Mouse (Mus musculus) MEL (cell line): ENCODE results near the gene Gm11985. TPM values are rescaled to one million over a fixed set of nuclear protein-coding genes. Genes with fewer than 3 reads are reported as not detected.

Experiments used
- DNase-seq: peaks from one replicate; pipeline ENCODE4 v3.0.0; 2011; ENCODE audit warnings: low read depth, low spot score
- H3K27ac ChIP-seq: 2 replicates; pipeline ENCODE4 v1.5.1; 2012; ENCODE audit warnings: low read depth, mild to moderate bottlenecking, control low read depth, low read length, moderate library complexity; ENCODE audit not compliant: control insufficient read depth
- H3K27me3 ChIP-seq, 2 experiments: fragments of 150-350 bp in 1 of 2; sonication (generic) in 1 of 2; 2 replicates each; pipeline ENCODE4 v1.6.1; 2012; ENCODE audit warnings: low read length in 2 of 2, mild to moderate bottlenecking in 2 of 2, improper control_type of control experiment in 1 of 2, moderate library complexity in 1 of 2; ENCODE audit not compliant: insufficient read depth in 2 of 2, control insufficient read depth in 1 of 2
- H3K36me3 ChIP-seq, 2 experiments: 2 replicates each; pipeline ENCODE4 v1.6.1; 2012 to 2014; ENCODE audit warnings: low read length in 2 of 2, improper control_type of control experiment in 1 of 2, inconsistent platforms in 1 of 2, mild to moderate bottlenecking in 1 of 2; ENCODE audit not compliant: insufficient read depth in 2 of 2, control insufficient read depth in 1 of 2
- H3K4me1 ChIP-seq, 2 experiments: fragments of 150-350 bp in 1 of 2; sonication (generic) in 1 of 2; 2 replicates each; pipeline ENCODE4 v1.6.1; 2012; ENCODE audit warnings: low read length in 2 of 2, improper control_type of control experiment in 1 of 2, mild to moderate bottlenecking in 1 of 2; ENCODE audit not compliant: insufficient read depth in 2 of 2, control insufficient read depth in 1 of 2
- H3K4me3 ChIP-seq, 2 experiments: fragments of 150-350 bp in 1 of 2; sonication (generic) in 1 of 2; 2 replicates each; pipeline ENCODE4 v1.5.1; 2012; ENCODE audit warnings: low read depth in 2 of 2, low read length in 2 of 2, mild to moderate bottlenecking in 2 of 2, moderate library complexity in 2 of 2, control low read depth in 1 of 2, improper control_type of control experiment in 1 of 2; ENCODE audit not compliant: control insufficient read depth in 1 of 2, insufficient read depth in 1 of 2
- H3K79me2 ChIP-seq: 2 replicates; pipeline ENCODE4 v1.6.1; 2012; ENCODE audit warnings: mild to moderate bottlenecking, low read length, moderate library complexity; ENCODE audit not compliant: control insufficient read depth, poor library complexity, insufficient read depth
- H3K9ac ChIP-seq: 2 replicates; pipeline ENCODE4 v1.6.1; 2012; ENCODE audit warnings: low read depth, mild to moderate bottlenecking, control low read depth, low read length, moderate library complexity; ENCODE audit not compliant: control insufficient read depth, poor library complexity, severe bottlenecking
- H3K9me3 ChIP-seq: fragments of 150-350 bp; sonication (generic); replicated peaks from 2 replicates; pipeline ENCODE4 v1.6.1; 2012; ENCODE audit warnings: mild to moderate bottlenecking, low read length, improper control_type of control experiment, moderate library complexity; ENCODE audit not compliant: insufficient read depth
- CTCF ChIP-seq, 3 experiments: IDR thresholded peaks in 2 of 3; conservative IDR thresholded peaks in 1 of 3; 2 replicates each; pipeline ENCODE4 v1.5.1; 2011 to 2012; ENCODE audit warnings: low read length in 3 of 3, low read depth in 2 of 3, mild to moderate bottlenecking in 2 of 3, improper control_type of control experiment in 1 of 3, inconsistent platforms in 1 of 3, mixed read lengths in 1 of 3, moderate library complexity in 1 of 3; ENCODE audit not compliant: control insufficient read depth in 1 of 3, insufficient read depth in 1 of 3, poor library complexity in 1 of 3, severe bottlenecking in 1 of 3
- ETS1 ChIP-seq: IDR thresholded peaks from 2 replicates; pipeline ENCODE4 v1.6.1; 2012; ENCODE audit warnings: low read depth, mild to moderate bottlenecking, inconsistent platforms, low read length, improper control_type of control experiment, moderate library complexity
- GATA1 ChIP-seq: IDR thresholded peaks from 2 replicates; pipeline ENCODE4 v1.6.1; 2011; ENCODE audit warnings: low read depth, low read length, improper control_type of control experiment
- JUND ChIP-seq: IDR thresholded peaks from 2 replicates; pipeline ENCODE4 v1.6.1; 2011; ENCODE audit warnings: low read depth, mild to moderate bottlenecking, improper control_type of control experiment, low read length
- KAT2A ChIP-seq: conservative IDR thresholded peaks from 2 replicates; pipeline ENCODE4 v1.6.1; 2012; ENCODE audit warnings: low read depth, low read length, improper control_type of control experiment, inconsistent platforms
- MAFK ChIP-seq: IDR thresholded peaks from 2 replicates; pipeline ENCODE4 v1.6.1; 2011; ENCODE audit warnings: low read depth, mild to moderate bottlenecking, low read length, improper control_type of control experiment, borderline replicate concordance
- MYC ChIP-seq: IDR thresholded peaks from 2 replicates; pipeline ENCODE4 v1.6.1; 2011; ENCODE audit warnings: low read depth, mild to moderate bottlenecking, low read length, improper control_type of control experiment, moderate library complexity
- NRF1 ChIP-seq: IDR thresholded peaks from 2 replicates; pipeline ENCODE4 v1.6.1; 2014; ENCODE audit warnings: low read depth, mild to moderate bottlenecking, inconsistent platforms, low read length, improper control_type of control experiment, moderate library complexity; ENCODE audit not compliant: poor library complexity, insufficient read depth, severe bottlenecking
- POLR2AphosphoS2 ChIP-seq: IDR thresholded peaks from 2 replicates; pipeline ENCODE4 v1.6.1; 2011; ENCODE audit warnings: low read length, improper control_type of control experiment
- RAD21 ChIP-seq: IDR thresholded peaks from 2 replicates; pipeline ENCODE4 v1.6.1; 2011; ENCODE audit warnings: mild to moderate bottlenecking, low read depth, low read length, improper control_type of control experiment
- RCOR1 ChIP-seq: IDR thresholded peaks from 2 replicates; pipeline ENCODE4 v1.6.1; 2012; ENCODE audit warnings: low read depth, mild to moderate bottlenecking, inconsistent platforms, low read length, improper control_type of control experiment
- SMC3 ChIP-seq: IDR thresholded peaks from 2 replicates; pipeline ENCODE4 v1.6.1; 2011; ENCODE audit warnings: low read depth, low read length, improper control_type of control experiment
- UBTF ChIP-seq: IDR thresholded peaks from 2 replicates; pipeline ENCODE4 v1.6.1; 2012; ENCODE audit warnings: low read depth, mild to moderate bottlenecking, inconsistent platforms, low read length, improper control_type of control experiment, moderate library complexity, borderline replicate concordance; ENCODE audit not compliant: insufficient read depth
- USF1 ChIP-seq: IDR thresholded peaks from 2 replicates; pipeline ENCODE4 v1.6.1; 2014; ENCODE audit warnings: low read depth, mild to moderate bottlenecking, inconsistent platforms, low read length, improper control_type of control experiment, moderate library complexity
- ZC3H11A ChIP-seq: IDR thresholded peaks from 2 replicates; pipeline ENCODE4 v1.6.1; 2012; ENCODE audit warnings: low read depth, mild to moderate bottlenecking, inconsistent platforms, low read length, improper control_type of control experiment
- ZKSCAN1 ChIP-seq: IDR thresholded peaks from 2 replicates; pipeline ENCODE4 v1.6.1; 2012; ENCODE audit warnings: low read depth, mild to moderate bottlenecking, inconsistent platforms, low read length, improper control_type of control experiment, moderate library complexity
- ZNF384 ChIP-seq: IDR thresholded peaks from 2 replicates; pipeline ENCODE4 v1.6.1; 2012; ENCODE audit warnings: low read depth, mild to moderate bottlenecking, inconsistent platforms, low read length, improper control_type of control experiment
- polyA plus RNA-seq, 2 experiments: library from polyadenylated mRNA; stranded (reverse) in 1 of 2; unstranded in 1 of 2; fragments of >175 nt in 1 of 2; fragments of >200 nt in 1 of 2; gene quantifications; 2 replicates each; pipeline versions ENCODE4 v1.2.1 to v1.2.4; 2012; ENCODE audit warnings: low replicate concordance in 2 of 2, low read depth in 1 of 2; ENCODE audit not compliant: insufficient read length in 2 of 2, insufficient read depth in 1 of 2, missing spikeins in 1 of 2
- total RNA-seq: library from RNA; depleted of rRNA; stranded (reverse); fragments of 300-350 nt; gene quantifications from 2 replicates; pipeline ENCODE4 v1.2.3, GENCODE M21; 2012

Gene Gm11985
- total and polyA plus RNA-seq, 3 experiments = not detected

DNA sequence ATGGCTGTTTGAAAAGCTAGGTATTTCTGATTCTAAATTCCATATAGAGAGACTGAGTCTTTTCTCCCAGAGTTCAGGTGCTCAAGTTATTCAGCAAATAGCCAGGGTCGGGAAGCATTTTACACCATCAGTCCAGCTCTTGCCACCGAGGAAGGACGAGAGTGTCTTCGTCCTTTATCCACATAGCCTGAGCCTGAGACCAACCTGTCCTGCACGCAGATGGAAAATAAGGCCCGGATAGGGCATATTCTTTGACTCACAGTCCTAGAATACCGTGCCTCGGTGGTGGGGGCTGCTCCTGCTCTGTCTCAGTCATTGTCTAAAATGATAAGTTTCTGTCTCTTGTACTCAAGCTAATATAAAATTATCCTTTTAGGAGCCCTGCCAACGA lies 12.0 kb upstream of the Gm11985 start:
- no peaks in the 10 kb centered on the region for H3K9me3 ChIP-seq
- no peaks in the 10 kb centered on the region for H3K36me3 ChIP-seq
- TF ChIP-seq ZNF384 = no peak
- no peak for TF ChIP-seq KAT2A
- no peak for TF ChIP-seq NRF1
- H3K79me2 ChIP-seq = no peaks in the 10 kb centered on the region
- H3K4me1 ChIP-seq = no peaks in the 10 kb centered on the region
- no peak overlapping the region for H3K4me3 ChIP-seq
- H3K27ac ChIP-seq = no peak overlapping the region
- H3K27me3 ChIP-seq = no peaks in the 10 kb centered on the region
- DNase-seq = no peak
- H3K9ac ChIP-seq = no peak overlapping the region

DNA sequence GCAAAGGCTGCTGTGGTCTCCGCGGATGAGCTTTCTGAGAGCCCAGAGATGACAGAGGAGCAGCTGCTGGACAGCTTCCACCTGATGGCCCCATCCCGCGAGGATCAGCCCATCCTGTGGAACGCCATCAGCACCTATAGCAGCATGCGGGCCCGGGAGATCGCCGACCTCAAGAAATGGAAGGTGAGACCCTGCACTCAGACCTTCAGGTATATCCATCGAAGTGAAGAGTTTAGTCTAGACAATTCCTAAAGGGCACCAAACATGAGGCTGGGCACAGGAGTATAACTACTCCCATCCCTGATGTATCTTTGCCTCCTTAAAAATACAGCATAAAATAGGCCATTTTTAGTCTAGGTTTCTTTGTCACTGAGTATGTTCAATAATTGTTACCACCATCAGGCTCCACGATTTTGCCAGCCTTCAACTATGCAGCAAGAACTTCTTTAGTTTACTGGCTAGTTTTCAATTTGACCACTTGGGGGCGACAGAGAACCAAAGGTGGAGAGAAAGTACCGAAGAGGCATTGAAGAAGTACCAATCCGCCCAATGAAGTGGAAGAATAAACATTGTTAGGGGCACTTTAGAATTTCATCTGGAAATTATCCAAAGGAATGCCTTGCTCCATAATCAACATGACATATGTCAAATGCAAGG lies 11.5 kb upstream of the Gm11985 start:
- DNase-seq = peak; percentile 55
- Histone ChIP-seq H3K36me3 (no peaks in the 10 kb centered on the region), H3K27ac (no peak overlapping the region), H3K9ac (no peak overlapping the region), H3K4me3 (no peak overlapping the region), H3K79me2 (no peaks in the 10 kb centered on the region), H3K9me3 (no peaks in the 10 kb centered on the region), H3K27me3 (no peaks in the 10 kb centered on the region), H3K4me1 (no peaks in the 10 kb centered on the region)
- TF ChIP-seq MYC = no peak
- TF ChIP-seq MAFK = no peak
- peak; percentile 56 for TF ChIP-seq SMC3
- TF ChIP-seq JUND = no peak
- peak; percentile 35 to 66 (median 51); a peak in 5 of 6 replicates for TF ChIP-seq CTCF (IDR thresholded peaks at IDR 0.05 in 2 of 3, conservative IDR thresholded peaks at IDR 0.05 in 1 of 3; ENCODE audit: control insufficient read depth in 1 of 3, insufficient read depth in 1 of 3, low read depth in 2 of 3, low read length in 3 of 3, poor library complexity in 1 of 3, severe bottlenecking in 1 of 3)
- peak; percentile 69 for TF ChIP-seq RAD21
- no peak for TF ChIP-seq RCOR1
- peak; percentile 21; the same call in 1 of the 2 replicates for TF ChIP-seq ZC3H11A

DNA sequence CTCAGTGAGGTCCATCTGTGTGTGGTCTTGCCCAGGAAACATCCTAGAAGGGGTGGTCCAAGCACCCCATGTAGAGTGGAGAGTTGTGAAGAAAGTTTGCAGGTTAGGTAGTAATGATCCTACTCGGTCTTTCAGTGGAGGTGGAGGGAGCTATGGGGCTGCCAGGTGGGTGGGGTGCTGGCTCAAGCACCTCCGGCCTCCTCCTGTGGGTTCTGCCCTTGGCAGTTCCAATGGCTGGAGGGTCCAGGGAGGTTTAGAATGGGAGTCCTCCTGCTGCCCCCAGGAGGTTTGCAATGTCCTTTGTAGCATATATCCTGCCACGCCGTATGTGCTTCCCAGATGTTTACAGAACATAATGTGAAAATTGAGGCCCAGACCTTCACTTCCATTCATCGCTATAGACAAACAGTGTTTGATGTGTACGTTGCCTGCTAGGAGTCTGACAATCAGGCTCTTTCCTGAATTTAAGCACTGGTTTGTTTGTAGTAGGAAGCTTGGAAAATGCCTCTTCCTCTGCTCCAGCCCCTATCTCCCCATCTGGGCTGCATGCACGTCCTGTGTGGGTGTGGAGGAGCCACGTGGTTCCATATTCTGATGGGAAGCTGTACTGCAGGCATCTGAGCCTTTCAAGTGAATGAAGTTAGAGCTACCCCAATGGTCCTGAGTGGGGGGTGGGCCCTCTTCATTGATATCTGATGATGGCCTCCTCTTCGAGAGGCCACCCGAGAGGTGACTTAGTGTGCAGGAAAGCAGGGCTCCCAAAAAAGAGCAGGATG lies 10.3 kb upstream of the Gm11985 start:
- H3K27me3 ChIP-seq = no peaks in the 10 kb centered on the region
- no peak overlapping the region for H3K4me3 ChIP-seq
- no peak overlapping the region for H3K9ac ChIP-seq
- TF ChIP-seq RCOR1 = no peak
- no peak for TF ChIP-seq RAD21
- no peak for TF ChIP-seq ZKSCAN1
- TF ChIP-seq UBTF = no peak
- no peak for TF ChIP-seq POLR2AphosphoS2
- no peak for TF ChIP-seq GATA1
- TF ChIP-seq MYC = no peak
- no peak for TF ChIP-seq USF1
- no peak for TF ChIP-seq MAFK
- TF ChIP-seq ETS1 = no peak
- TF ChIP-seq, all 39 proteins: peak for 0
- Histone ChIP-seq H3K36me3 (no peaks in the 10 kb centered on the region), H3K9me3 (no peaks in the 10 kb centered on the region), H3K79me2 (no peaks in the 10 kb centered on the region), H3K27ac (no peak overlapping the region), H3K4me1 (no peaks in the 10 kb centered on the region)
- DNase-seq = no peak
